Mouse (Mus musculus): ENCODE measurements around the gene Plagl2. TPM values are rescaled to one million over a fixed set of nuclear protein-coding genes. Genes with fewer than 3 reads are reported as not detected.

Plagl2 gene
- polyA plus RNA-seq, 1 experiment from 2014 or later = 15.4 TPM

DNA sequence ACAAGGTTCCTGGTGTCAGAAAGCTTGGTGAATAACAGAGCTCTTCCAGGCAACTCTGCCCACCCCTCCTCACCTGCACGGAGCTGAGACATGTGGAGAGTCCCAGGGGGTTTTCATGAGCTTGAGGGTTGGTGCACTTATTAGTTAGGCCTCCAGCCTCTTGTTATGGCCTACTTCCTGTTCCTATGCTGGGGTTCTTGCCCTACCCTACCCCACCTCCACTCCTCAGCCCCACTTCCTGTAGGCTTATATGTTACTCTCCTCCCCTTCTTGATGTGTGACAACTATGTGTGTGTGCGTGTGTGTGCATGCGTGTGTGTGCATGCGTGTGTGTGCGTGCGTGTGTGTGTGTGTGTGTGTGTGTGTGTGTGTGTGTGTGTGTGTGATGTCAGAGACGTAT lies 21.8 kb upstream of the Plagl2 start:
- Histone ChIP-seq H3K4me3 (replicated peaks) (no peak overlapping the region), H3K4me2 (no peak overlapping the region), H3K9ac (no peak overlapping the region), H3K27ac (no peak overlapping the region), H3K4me1 (peaks cover 6% of the 10 kb centered on the region), H3K36me3 (peaks cover 73% of the 10 kb centered on the region), H3K9me3 (replicated peaks) (no peaks in the 10 kb centered on the region), H3K27me3 (no peaks in the 10 kb centered on the region)
- ATAC-seq (replicated peaks; ENCODE audit: low FRiP score) = no peak
- 90% methylated on average over 7 of the region's 7 CpGs for WGBS

DNA sequence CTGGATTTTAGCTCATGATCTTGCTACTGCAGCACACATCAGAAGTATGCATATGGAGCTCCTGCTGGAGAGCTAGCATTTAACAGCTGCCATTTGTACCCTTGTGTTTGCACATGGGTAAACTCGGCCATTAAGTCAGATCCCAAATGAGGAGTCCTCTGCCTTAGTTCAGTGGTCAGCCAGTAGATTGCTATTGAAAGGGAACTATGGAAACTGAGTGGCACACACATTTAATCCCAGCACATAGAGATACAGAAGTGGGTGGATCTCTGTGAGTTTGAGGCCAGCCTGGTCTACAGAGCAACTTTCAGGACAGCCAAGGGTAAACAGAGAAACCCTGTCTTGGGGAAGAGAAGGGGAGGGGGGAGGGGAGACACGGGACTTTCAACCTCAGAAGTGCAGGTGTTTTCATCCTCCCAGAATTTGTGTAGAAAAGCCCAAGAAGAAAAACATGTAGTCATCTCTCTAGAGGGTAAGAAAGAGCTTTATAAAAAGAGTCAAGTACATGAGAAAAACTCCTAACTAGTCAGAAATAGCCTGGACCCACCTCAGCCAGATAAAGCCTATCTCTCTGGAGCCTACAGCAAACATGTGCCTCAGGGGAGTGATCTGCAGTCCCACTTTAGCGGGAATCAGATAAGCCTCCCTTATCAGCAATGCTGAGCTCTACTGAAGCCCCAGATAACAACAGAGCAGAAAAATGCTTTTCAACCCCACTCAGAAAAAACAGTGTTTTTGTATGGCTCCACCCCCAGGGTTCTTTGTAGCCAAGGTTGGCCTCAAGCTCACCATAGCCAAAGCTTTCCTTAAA lies 18.8 kb upstream of the Plagl2 start:
- peak overlapping the region; percentile 38; the same call in 1 of the 2 replicates for H3K27ac ChIP-seq
- no peak for ATAC-seq (replicated peaks; ENCODE audit: low FRiP score)

DNA sequence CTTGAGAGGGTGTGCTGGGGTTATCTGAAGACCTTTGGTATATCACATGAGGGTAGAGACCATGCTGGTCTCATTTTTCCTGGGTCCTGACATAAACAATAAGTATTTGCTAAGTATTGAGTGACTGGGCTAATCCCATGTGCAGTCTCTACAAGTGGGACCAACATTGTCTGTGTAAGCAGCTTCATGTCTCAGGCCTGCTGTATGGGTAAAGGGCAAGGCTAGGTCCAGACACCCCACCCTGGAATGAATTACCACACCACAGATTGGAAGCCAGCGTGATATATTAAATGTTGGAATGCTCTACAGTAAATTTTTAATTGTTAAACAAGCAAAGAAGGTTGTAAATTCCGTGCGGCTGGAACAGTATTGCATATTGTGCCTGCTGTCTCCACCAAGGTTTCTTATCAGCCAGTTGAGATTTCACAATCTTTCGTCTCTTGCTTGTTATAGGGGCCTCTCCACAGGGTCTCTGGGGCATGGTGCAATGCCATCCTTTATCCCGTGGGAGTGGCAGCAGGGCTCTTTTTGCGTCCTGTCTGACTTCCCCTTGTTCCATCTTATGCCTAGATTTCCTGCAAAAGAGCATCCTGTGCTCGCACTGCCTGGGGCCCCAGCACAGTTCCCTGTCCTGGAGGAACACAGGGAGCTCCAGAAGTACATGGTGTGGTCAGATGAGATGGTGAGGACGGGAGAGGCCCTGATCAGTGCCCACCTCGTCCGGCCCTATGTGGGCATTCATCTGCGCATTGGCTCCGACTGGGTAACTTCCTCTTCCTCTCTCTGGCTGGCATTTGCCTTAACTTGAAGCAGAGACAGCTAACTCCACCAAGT lies 18.0 kb upstream of the Plagl2 start:
- Histone ChIP-seq H3K27ac (peak overlapping the region; percentile 38; the same call in 1 of the 2 replicates), H3K27me3 (no peaks in the 10 kb centered on the region), H3K4me3 (replicated peaks) (no peak overlapping the region), H3K9me3 (replicated peaks) (no peaks in the 10 kb centered on the region), H3K36me3 (peaks cover 42% of the 10 kb centered on the region), H3K4me1 (peaks cover 6% of the 10 kb centered on the region), H3K9ac (no peak overlapping the region), H3K4me2 (no peak overlapping the region)
- ATAC-seq (replicated peaks; ENCODE audit: low FRiP score) = no peak
- WGBS = 67% methylated on average over 12 of the region's 12 CpGs

More for the DNA sequence above, 18.8 kb upstream of the Plagl2 start:
- Histone ChIP-seq H3K27me3 (no peaks in the 10 kb centered on the region), H3K9ac (no peak overlapping the region), H3K4me1 (peaks cover 6% of the 10 kb centered on the region), H3K9me3 (replicated peaks) (no peaks in the 10 kb centered on the region), H3K4me3 (replicated peaks) (no peak overlapping the region), H3K36me3 (peaks cover 48% of the 10 kb centered on the region), H3K4me2 (no peak overlapping the region)
- 57% methylated on average over 3 of the region's 3 CpGs for WGBS

GRCm38 (mm10) chr2:153256604-153257003 lies 15.4 kb upstream of the Plagl2 start:
- Histone ChIP-seq H3K27ac (no peak overlapping the region), H3K9me3 (replicated peaks) (no peaks in the 10 kb centered on the region), H3K4me1 (peaks cover 6% of the 10 kb centered on the region), H3K9ac (no peak overlapping the region), H3K27me3 (no peaks in the 10 kb centered on the region), H3K4me2 (no peak overlapping the region), H3K4me3 (replicated peaks) (no peak overlapping the region), H3K36me3 (peaks cover 40% of the 10 kb centered on the region)
- WGBS = 87% methylated on average over 2 of the region's 2 CpGs
- ATAC-seq (replicated peaks; ENCODE audit: low FRiP score) = no peak

DNA sequence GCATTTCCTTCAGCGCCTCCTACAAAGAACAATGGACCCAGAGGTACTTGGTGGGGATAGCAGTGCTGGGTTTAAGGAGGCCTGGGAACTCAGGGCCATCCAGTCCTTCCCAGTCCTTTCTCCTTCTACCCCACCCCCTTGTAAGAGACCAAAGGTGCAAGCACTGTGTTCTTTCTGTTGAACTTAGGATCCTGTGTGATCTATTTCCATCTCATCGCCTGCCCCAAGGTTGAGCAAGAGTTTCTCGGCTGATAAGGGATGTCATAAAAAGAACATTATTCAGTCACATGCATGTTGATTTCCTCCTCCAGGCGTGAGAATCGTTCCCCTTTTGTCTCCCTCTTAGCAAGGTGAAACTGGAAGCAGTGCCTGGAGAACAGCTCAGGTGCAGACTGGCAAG lies 8.5 kb upstream of the Plagl2 start:
- no peaks in the 10 kb centered on the region for H3K27me3 ChIP-seq
- H3K4me1 ChIP-seq = no peaks in the 10 kb centered on the region
- no peak overlapping the region for H3K27ac ChIP-seq
- WGBS = 90% methylated on average over 5 of the region's 5 CpGs
- H3K36me3 ChIP-seq = peaks cover 76% of the 10 kb centered on the region
- ATAC-seq (replicated peaks; ENCODE audit: low FRiP score) = no peak
- H3K9ac ChIP-seq = no peak overlapping the region
- no peak overlapping the region for H3K4me3 ChIP-seq (replicated peaks)
- H3K4me2 ChIP-seq = no peak overlapping the region
- H3K9me3 ChIP-seq (replicated peaks) = no peaks in the 10 kb centered on the region

GRCm38 (mm10) chr2:153242156-153242555 lies 930 bp upstream of the Plagl2 start:
- peaks cover 43% of the 10 kb centered on the region for H3K4me1 ChIP-seq
- ATAC-seq (replicated peaks; ENCODE audit: low FRiP score) = no peak
- H3K9me3 ChIP-seq (replicated peaks) = no peaks in the 10 kb centered on the region
- 56% methylated on average over 6 of the region's 6 CpGs for WGBS
- peaks cover 32% of the 10 kb centered on the region for H3K36me3 ChIP-seq
- H3K4me2 ChIP-seq = peak overlapping the region; percentile 80
- peak overlapping the region; percentile 100 for H3K9ac ChIP-seq
- H3K4me3 ChIP-seq (replicated peaks) = peak overlapping the region; percentile 99
- H3K27ac ChIP-seq = peak overlapping the region; percentile 95; the same call in 1 of the 2 replicates
- no peaks in the 10 kb centered on the region for H3K27me3 ChIP-seq

DNA sequence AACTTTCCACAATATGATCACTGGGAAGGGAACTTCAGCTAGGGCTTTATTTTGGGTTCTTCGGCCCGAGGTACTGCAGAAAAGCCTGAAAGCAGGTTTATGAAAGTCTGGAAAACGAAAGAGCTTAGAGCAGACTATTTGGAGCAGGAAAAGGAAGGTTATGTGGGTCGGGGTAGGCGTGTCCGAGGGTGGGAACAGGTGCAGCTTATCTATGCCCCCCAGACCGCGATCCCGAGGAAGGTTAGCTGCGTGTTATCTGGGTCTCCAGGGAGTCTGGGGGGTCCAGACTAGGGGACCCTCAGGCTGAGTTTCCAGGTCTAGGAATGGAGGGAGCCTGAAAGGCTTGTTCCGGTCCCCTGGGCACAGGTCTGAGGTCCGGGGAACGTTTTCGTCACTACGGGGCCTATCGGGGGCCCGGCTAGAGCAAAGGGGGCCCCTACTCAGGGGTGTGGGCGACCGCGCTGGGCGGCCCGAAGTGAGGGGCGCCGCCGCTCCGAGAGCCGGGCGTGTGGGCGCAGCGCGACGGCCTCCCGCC lies 458 bp downstream of the Plagl2 start:
- peak overlapping the region; percentile 95 for H3K27ac ChIP-seq
- peak overlapping the region; percentile 99 for H3K4me3 ChIP-seq (replicated peaks)
- H3K27me3 ChIP-seq = no peaks in the 10 kb centered on the region
- peak; percentile 74 for ATAC-seq (replicated peaks; ENCODE audit: low FRiP score)
- H3K4me2 ChIP-seq = peak overlapping the region; percentile 80
- H3K9me3 ChIP-seq (replicated peaks) = no peaks in the 10 kb centered on the region
- H3K9ac ChIP-seq = peak overlapping the region; percentile 100
- H3K36me3 ChIP-seq = peaks cover 32% of the 10 kb centered on the region
- under 1% methylated on average over 22 of the region's 33 CpGs for WGBS
- H3K4me1 ChIP-seq = peaks cover 50% of the 10 kb centered on the region

DNA sequence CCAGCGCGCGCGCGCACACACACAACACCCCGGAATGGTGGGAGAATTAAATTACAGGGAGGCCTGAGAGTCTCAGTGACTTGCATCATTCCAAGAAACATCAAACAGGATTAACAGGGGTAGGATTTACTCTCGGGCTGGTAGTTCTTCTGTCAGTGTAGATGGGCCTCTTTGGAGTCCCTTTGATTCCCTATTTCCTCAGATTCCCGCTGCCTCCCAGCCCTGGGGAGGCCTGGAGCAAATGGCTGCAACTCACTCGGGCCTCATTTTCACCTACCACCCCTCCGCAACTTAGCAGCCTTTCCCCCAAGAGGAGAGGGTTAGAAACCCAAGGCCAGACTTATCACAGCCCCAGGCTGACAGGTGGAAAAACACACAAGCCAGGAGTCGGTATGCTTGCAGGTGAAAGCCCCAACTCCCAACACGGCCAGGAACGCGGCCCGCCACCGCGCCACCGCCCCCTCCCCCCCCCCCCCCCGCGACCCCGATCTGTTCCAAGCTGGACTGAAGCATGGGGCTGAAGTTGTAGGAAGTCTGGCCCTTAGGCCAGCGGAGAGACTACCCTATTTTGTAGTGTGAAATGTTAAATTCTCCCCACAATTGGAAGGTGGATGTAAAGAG lies 1.3 kb downstream of the Plagl2 start:
- Histone ChIP-seq H3K9ac (peak overlapping the region; percentile 100), H3K4me2 (peak overlapping the region; percentile 80), H3K27me3 (no peaks in the 10 kb centered on the region), H3K9me3 (replicated peaks) (no peaks in the 10 kb centered on the region), H3K4me3 (replicated peaks) (peak overlapping the region; percentile 99), H3K36me3 (peaks cover 32% of the 10 kb centered on the region), H3K27ac (peak overlapping the region; percentile 95), H3K4me1 (peaks cover 52% of the 10 kb centered on the region)
- ATAC-seq (replicated peaks; ENCODE audit: low FRiP score) = no peak
- WGBS = 3% methylated on average over 21 of the region's 22 CpGs

DNA sequence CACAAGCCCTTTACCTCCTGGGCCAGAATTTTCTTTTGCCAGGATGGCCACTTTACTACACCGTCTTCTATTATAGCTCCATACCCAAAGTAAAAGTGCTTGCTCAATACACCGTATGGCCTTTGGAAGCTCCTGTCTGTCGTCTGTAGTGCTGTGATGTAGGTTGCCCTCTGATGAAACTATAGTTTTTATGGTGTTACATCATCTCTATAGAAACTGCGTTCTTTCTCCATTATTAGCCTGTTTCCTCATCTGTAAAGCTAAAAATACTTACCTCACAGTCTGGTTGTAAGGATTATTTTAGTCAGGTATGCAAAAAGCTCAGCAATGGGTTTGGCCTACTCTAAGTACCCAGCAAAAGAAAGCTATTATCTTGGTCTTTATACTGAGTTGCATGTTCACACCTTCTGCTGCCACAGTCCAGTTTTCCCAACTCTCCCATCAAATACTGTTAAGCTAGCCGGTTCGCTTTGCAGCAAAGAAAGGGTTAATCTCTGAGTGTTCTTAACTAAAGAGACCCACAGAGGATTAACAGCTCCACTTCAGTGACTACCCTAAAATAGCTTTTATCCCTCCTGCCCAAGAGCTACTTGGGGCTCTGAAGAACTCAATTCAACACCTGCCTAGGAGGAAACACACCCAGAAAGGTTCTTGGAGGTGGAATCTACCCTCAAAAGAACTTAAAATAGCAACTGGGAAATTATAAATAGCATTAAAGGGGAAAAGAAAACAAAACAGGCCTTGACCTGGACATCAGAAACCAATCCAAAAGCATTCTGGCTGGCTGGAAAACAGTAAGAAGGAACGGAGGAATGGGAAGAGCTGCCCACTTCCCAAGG lies 2.0 kb downstream of the Plagl2 start:
- peaks cover 52% of the 10 kb centered on the region for H3K4me1 ChIP-seq
- 59% methylated on average over 7 of the region's 7 CpGs for WGBS
- H3K27ac ChIP-seq = peak overlapping the region; percentile 95
- ATAC-seq (replicated peaks; ENCODE audit: low FRiP score) = no peak
- H3K9me3 ChIP-seq (replicated peaks) = no peaks in the 10 kb centered on the region
- peak overlapping the region; percentile 80 for H3K4me2 ChIP-seq
- H3K27me3 ChIP-seq = no peaks in the 10 kb centered on the region
- H3K4me3 ChIP-seq (replicated peaks) = peak overlapping the region; percentile 99
- peaks cover 32% of the 10 kb centered on the region for H3K36me3 ChIP-seq
- peak overlapping the region; percentile 100 for H3K9ac ChIP-seq

DNA sequence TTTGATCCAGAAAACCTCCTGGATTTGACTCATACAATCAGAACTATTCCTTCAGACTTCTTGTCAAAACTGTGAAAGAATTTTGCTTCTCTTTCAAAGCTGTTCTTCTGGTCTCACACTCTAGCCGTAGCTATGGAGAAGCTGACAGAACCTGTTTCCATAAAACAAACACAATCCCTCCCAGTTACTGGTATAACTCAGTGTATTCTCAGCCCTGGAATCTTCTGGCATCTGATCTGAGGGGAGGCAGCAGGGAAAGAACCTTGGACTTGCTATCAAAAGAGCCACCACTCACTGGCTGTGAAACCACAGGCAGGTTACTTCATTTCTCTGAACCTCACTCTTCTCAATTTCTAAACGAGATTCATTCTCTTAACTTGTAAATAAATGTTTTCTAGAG lies 2.8 kb downstream of the Plagl2 start:
- no peaks in the 10 kb centered on the region for H3K9me3 ChIP-seq (replicated peaks)
- H3K9ac ChIP-seq = no peak overlapping the region
- no peak for ATAC-seq (replicated peaks; ENCODE audit: low FRiP score)
- no peaks in the 10 kb centered on the region for H3K27me3 ChIP-seq
- WGBS = 65% methylated on average over 2 of the region's 2 CpGs
- H3K36me3 ChIP-seq = peaks cover 35% of the 10 kb centered on the region
- peaks cover 52% of the 10 kb centered on the region for H3K4me1 ChIP-seq
- H3K27ac ChIP-seq = no peak overlapping the region
- peak overlapping the region; percentile 80; the same call in 1 of the 2 replicates for H3K4me2 ChIP-seq
- no peak overlapping the region for H3K4me3 ChIP-seq (replicated peaks)

DNA sequence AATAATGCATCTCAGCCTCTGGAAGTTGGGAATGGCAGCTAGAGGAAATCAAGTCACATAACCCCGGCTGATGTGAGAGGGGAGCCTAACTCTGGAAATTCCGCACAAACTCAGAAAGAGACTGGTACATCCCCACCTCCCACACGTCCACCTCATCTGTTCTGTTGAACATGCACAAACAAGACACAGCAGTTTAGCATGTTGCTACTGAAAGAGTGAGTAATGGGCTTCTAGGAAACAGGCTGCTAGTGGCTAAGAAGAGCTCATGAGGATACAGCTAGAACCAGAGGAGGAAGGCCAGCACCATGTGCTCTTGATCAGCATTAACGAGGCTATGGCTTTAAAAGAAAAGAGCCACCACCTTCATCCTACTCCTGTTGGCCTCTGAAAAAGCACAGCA lies 3.3 kb downstream of the Plagl2 start:
- no peak overlapping the region for H3K27ac ChIP-seq
- WGBS = 56% methylated on average over 4 of the region's 4 CpGs
- H3K9ac ChIP-seq = no peak overlapping the region
- no peaks in the 10 kb centered on the region for H3K27me3 ChIP-seq
- peaks cover 52% of the 10 kb centered on the region for H3K4me1 ChIP-seq
- no peak overlapping the region for H3K4me3 ChIP-seq (replicated peaks)
- ATAC-seq (replicated peaks; ENCODE audit: low FRiP score) = no peak
- H3K9me3 ChIP-seq (replicated peaks) = no peaks in the 10 kb centered on the region
- peak overlapping the region; percentile 80; the same call in 1 of the 2 replicates for H3K4me2 ChIP-seq
- peaks cover 38% of the 10 kb centered on the region for H3K36me3 ChIP-seq
